Mouse (Mus musculus): ENCODE data around the gene Asb6.

Asb6 gene

GRCm38 (mm10) chr2:30830283-30830795, at the start of gene Asb6:
TSS of gene Asb6 (minus strand) at chr2:30830333.
- DNase-seq (ENCODE audit: low spot score): no peak

DNA sequence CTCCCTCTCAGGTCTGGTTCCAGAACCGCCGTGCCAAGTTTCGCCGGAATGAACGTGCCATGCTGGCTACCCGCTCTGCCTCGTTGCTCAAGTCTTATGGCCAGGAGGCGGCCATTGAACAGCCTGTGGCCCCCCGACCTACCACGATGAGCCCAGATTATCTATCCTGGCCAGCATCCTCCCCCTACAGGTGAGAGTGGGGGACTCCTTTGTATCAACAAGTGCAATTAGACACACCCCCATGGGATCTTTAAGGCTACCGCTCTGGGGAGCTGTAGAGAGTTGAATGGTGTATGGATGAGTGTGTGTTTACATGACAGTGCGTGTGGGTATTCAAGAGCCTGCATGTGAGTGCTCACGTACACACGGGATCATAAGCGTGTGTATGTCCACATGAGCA, 49.3 kb upstream of the Asb6 start:
- DNase-seq (ENCODE audit: low spot score): no peak

- no peak for DNase-seq (ENCODE audit: low spot score)
These were observed 45.7 kb upstream of the Asb6 start for GRCm38 (mm10) chr2:30875621-30876432.

DNA sequence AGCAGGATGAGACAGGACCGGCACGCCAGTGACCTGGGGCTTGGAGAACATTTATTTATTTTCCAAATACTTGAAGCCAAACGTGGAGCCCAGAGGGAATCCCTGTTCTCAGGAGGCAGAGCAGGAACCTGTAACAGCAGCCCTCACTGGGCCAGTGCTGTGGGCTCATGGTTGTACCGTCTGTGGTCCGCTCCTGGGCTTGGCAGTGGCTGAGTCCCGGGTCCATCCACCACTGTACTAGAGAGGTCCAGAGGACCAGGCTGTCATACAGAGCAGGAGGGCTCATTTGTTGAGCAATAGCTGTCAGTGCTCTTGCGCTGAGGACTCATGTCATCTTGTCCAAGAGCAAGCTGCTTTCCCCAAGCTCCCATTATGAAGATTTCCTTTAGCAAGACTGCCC, 45.0 kb upstream of the Asb6 start:
- DNase-seq (ENCODE audit: low spot score): no peak

GRCm38 (mm10) chr2:30874445-30874844, 44.3 kb upstream of the Asb6 start:
- no peak for DNase-seq (ENCODE audit: low spot score)

- DNase-seq (ENCODE audit: low spot score): peak; percentile 28
These were observed 42.5 kb upstream of the Asb6 start for GRCm38 (mm10) chr2:30872669-30873068.

- DNase-seq (ENCODE audit: low spot score): no peak
These were observed 40.7 kb upstream of the Asb6 start for GRCm38 (mm10) chr2:30870863-30871262.

- DNase-seq (ENCODE audit: low spot score): no peak
These were observed 35.3 kb upstream of the Asb6 start for GRCm38 (mm10) chr2:30865426-30865825.

- DNase-seq (ENCODE audit: low spot score): no peak
These were observed 34.8 kb upstream of the Asb6 start for GRCm38 (mm10) chr2:30864968-30865381.

- DNase-seq (ENCODE audit: low spot score): no peak
These were observed 33.4 kb upstream of the Asb6 start for GRCm38 (mm10) chr2:30863574-30863973.

DNA sequence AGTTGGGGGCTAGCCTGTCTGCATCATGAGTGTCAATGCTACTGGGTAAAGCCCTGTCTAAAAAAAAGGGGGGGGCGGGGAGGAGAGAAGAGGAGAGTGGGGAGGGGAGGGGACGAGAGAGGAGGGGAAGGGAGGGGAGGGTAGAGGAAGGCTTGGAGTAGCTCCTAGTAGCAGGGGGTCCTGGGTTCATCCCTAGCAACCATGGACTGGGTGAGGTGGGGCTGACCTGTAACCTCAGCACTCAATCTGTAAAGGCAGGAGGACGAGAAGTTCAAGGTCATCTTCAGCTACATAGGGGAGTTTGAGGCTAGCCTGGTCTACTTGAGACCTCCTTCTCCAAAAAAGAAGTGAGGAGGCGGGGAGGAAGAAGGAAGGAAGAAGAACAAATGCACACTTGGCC, 31.9 kb upstream of the Asb6 start:
- no peak for DNase-seq (ENCODE audit: low spot score)

DNA sequence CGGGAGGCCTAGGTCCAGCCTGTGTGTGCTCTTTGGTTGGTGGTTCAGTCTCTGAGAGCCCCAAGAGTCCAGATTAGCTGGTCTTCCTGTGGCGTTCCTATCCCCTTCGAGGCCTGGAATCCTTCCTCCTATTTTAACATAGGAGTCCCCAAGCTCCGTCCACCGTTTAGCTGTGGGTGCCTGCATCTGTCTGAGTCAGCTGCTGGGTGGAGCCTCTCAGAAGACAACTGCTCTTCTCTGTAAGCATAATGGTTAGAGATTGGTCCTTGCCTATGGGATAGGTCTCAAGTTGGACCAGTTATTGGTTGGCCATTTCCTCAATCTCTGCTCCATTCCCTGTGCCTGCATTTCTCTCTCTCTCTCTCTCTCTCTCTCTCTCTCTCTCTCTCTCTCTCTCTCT, 29.6 kb upstream of the Asb6 start:
- no peak for DNase-seq (ENCODE audit: low spot score)

DNA sequence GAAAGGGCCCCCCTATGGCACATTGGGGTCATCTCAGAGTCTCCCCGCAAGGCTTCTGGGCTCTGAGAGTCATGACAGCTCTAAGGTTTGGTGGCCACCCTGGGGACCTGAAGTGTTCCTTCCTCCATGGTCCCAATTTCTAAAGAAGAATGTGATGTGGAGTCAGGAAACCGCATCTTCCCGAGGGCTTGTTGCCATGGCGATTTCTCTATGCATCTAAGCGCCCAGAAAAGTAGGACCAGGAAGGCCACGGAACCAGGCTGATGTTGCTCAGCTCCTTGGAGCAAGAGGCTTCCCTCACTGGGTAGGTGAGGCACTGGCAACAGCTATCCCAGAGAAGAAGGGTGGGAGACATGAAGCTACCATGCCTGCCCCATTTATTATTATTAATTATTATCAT, 26.9 kb upstream of the Asb6 start:
- DNase-seq (ENCODE audit: low spot score): no peak

- DNase-seq (ENCODE audit: low spot score): no peak
These were observed 22.7 kb upstream of the Asb6 start for GRCm38 (mm10) chr2:30852771-30853313.

- no peak for DNase-seq (ENCODE audit: low spot score)
These were observed 20.4 kb upstream of the Asb6 start for GRCm38 (mm10) chr2:30850581-30850980.

DNA sequence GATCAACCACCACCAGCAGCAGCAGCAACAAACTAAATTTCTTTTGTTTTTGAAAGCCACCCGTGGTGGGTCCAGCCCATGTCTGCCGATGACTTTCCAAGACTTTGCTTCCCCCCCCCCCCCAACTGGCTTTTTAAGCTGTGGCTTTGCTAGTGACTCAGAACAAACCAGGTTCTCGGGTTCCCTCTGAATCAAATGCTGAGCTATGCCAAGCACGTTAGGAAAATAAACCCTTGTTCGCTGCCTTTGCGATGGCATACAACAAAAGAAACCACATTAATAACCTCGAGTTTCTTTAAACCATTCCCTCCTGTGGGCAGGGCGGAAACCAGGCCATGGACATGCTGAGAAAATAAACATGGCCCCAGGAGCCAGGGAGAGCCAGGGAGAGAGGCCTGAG, 18.1 kb upstream of the Asb6 start:
- DNase-seq (ENCODE audit: low spot score): no peak

DNA sequence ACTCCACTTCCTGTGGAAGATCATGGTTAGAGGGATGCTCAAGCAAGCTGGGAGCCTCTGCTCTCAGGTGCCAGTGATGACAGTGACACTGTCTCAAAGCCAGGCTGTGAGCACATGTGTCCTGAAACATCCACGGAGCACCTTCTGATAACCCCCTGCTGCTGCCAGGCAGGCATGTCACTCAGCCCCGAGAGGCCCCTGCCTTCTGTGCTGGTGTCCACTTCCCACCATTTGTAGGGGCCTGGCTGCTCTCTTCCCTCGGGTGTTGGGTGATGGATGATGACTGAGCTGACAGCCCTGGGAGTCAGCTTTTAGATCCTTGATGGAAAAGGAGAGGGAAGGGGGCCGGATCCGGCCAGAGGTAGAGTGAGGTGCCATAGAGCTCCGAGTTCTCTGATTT, 16.6 kb upstream of the Asb6 start:
- no peak for DNase-seq (ENCODE audit: low spot score)

- no peak for DNase-seq (ENCODE audit: low spot score)
These were observed 16.1 kb upstream of the Asb6 start for GRCm38 (mm10) chr2:30846236-30846635.

GRCm38 (mm10) chr2:30845152-30846070, 15.3 kb upstream of the Asb6 start:
- DNase-seq (ENCODE audit: low spot score): no peak

- DNase-seq (ENCODE audit: low spot score): no peak
These were observed 12.5 kb upstream of the Asb6 start for GRCm38 (mm10) chr2:30842615-30843014.

DNA sequence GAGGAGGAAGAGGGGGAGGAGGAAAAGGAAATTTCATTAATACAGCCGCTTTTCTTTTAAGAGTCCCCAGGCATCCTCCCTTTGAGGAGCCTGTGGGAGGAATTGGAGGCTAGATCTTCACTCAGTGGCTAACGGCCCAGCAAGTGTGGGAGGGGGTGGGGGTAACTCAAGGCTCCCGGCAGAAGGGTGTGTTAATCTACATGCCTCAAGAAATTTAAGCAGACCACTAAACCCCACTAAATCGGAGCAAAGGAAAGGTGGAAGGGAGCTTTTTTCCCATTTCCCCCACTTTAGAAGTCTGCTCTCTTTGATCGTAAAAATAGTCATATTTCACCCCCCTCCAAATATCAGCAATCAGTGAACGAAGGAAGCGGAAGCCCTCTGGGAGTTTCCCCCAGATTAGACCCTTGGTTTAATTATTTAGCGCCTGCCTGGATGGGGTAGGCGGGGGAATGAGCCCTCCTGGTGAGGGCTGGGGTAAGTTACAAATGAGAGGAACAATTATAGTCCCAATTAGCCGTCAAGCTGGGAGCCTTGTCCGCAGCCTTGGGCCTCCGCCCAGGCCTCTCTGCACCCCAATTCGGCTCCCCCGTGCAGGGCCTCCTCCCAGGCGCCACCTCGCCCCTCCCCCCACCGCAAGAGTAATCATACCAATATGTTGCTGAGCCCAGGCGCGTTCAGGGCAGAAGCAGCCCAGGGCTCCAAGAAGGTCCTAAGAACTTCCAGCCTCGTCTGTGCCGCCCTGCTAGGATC, 6.3 kb upstream of the Asb6 start:
- no peak for DNase-seq (ENCODE audit: low spot score)

Measured in MN1 (cell line).